Mouse (Mus musculus): ENCODE measurements at regions not wholly inside any gene's neighbourhood (a gene's known extent, or its start where the extent isn't known, plus 50 kb on each side); places are given as distances from the start of the nearest gene placed in this dataset.

DNA sequence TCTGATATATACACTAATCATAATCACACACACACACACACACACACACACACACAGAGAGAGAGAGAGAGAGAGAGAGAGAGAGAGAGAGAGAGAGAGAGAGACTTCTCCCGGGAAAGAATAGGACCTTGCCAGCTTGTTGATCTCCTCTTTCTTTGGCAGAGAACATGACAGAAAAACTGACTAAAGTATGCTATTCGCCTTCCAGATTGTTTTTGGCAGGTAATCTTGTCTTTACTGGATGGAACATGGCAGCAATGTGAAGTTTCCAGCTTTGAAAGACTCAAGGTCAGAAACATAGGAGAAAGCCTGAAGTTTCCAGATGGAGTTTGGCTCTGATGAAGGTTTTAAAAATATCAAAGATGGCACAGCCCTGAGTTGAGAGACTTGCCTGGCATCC is 87.8 kb upstream of the Cpm start:
- DNase-seq (ENCODE audit: low read depth): no peak

DNA sequence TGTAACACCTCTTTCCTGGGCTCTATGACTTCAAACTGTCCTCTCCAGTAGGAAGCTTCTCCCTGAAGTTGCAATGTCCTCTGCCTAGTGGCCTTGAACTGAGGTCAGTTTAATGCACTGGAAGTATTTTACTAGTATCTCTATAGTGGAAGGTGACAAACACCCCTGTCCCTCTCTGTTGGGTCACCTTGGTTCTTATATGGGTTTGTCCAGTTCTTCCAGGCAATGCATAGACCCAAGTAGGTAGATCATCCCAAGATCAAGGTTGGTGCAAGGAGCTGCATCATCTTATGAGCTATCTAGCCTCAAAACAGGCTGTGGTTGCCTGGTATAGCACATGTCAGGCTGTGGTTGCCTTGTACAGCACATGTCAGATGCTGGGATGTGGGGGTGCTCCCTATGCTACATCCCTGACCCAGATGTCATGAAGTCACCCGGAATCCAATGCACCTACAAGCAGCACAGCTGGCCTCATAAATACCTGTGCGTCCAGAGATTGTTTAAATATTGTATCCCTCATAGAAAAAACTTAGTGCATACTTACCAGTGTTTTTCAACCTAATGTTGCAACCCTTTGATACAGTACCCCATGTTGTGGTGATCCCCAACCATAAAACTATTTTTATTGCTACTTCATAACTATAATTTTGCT is 88.4 kb upstream of the Cpm start:
- no peak for DNase-seq (ENCODE audit: low read depth)

DNA sequence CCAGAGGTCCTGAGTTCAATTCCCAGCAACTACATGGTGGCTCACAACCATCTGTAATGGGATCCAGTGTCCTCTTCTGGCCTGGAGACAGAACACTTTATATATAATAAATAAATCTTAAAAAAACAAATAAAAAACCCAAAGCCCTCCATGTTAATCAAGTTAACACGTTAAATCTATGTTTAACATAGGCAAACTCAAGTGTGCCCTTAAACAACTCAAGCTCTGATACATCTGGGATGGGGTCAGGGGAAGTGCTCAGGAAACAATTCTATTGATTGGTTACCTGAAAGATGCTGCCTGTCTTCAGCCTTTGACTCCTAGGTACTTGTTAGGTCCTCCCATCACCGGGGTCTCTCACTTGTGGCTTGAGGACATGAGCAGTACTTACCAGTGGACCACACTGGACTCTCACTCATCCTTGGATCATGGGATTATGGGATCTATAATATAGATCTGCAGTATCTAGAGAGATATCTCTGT is 89.1 kb upstream of the Cpm start:
- DNase-seq (ENCODE audit: low read depth): no peak

DNA sequence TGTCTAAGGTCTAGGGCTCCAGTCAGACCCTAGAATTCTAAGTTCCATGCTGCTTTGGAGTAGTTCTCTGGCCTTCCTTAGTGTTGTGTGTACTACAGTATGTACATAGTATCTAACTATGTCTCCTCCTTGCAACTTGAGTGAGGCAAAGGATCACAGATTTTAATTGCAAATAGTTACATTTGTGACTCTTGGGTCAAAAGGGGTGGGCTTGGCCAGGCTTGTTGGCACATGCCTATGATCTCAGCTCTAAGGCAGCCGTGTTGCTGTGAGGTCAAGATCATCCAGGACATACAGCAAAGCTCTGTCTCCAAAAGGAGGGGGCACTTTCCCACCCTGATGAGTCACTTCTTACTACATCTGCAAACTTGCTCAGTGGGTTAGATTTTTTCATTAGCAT is 89.8 kb upstream of the Cpm start:
- no peak for DNase-seq (ENCODE audit: low read depth)

DNA sequence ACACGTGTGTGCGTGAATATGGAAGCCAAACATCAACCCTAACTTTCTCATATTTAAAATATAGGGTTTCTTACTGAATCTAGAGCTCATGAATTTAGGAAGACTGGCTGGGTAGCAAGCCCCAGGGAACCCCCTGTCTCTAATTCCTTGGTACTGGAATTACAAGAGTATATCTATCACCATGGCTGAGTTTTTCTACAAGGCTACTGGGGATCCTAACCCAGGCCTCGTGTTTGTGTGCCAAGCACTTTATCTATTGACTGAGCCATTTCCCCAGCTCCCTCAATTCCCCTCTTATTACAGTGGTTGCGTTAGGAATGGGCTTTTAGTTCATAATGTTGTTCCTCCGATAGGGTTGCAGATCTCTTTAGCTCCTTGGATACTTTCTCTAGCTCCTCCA is 90.6 kb upstream of the Cpm start:
- DNase-seq (ENCODE audit: low read depth): no peak

DNA sequence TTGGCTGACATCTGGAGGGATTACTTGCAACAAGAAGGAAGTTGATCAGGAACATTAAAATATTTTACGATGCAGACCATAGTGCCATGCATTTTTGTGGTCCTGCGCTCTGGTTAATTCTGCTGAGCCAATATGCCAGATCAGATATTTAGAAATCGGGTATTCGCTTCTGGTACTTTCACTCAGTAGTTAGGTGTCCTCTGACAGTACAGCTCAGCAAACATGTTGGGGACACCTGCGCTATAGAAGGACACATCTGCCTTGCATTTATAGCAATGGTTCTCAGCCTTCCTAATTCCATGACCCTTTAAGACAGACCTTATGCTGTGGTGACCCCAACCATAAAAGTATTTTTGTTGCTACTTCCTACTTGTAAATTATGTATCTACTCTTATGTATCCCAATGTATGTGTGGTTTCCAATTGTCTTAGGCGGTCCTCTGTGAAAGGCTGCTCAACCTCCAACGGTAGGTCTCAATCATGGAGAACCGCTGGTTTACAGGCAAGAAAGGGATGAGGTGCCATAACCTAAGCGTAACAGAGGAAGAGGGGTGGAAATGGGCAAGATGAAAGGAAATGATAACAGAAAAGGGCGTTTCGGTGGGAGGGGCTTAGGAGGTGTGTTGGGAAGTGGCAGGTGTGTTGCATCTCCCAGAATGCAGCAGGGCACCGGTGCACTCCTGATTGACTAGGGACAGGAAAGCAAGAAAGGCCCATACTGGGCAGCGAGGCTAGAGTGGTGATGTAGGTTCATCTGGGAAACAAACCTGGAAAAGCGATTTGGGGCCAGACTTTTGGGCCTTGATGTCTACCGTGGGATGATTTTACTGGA is 92.3 kb upstream of the Cpm start:
- no peak for DNase-seq (ENCODE audit: low read depth)

DNA sequence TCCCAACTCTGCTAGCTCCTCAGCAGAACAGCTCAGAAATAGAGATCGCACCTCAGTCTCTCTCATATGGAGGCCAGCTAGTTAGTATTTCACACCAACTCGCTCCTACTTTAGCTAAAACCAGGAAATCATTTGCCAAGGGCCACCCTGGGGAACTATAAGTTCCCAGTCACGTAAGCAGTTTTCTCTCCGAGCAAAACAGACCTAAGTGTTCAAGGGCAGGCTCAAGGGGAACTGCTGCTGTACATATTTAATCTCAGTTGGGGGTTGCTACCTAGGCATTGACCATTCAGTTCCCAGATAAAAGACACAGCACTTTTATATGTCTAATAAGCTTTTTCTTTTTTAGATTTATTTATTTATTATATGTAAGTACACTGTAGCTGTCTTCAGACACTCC is 93.5 kb upstream of the Cpm start:
- DNase-seq (ENCODE audit: low read depth): no peak

DNA sequence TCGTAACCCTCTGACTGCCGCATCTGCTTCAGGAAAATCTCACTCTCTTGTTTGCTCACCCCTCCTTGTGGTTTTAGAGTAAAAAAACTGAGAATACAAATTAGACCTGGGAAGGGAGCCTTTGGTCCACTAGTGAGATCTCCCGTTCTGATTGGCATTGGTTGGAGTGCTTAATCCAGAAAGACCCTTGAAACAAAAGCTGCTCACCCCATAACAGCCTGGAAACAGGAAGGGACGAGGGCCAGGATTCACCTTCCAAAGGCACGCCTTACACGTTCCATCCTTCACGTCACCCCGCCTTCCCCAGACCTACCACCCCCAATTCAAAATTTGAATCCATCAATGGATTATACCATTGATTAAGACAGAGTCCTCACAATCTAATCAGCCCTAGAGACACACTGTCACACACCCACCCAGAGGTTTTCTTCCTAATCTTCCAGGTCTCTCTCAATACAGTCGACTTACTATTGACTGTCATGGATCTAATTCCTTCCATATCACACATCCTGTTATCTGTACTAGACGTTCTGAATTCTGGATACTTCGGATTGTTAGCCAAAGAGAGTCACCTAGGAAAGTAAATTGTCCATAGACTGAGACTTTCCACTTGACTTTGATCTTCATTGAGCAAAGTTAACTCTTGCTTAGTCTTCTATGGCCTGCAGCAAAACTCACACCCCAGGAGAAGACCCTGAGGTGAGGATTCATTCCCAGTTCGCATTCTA is 94.1 kb upstream of the Cpm start:
- DNase-seq (ENCODE audit: low read depth): no peak

DNA sequence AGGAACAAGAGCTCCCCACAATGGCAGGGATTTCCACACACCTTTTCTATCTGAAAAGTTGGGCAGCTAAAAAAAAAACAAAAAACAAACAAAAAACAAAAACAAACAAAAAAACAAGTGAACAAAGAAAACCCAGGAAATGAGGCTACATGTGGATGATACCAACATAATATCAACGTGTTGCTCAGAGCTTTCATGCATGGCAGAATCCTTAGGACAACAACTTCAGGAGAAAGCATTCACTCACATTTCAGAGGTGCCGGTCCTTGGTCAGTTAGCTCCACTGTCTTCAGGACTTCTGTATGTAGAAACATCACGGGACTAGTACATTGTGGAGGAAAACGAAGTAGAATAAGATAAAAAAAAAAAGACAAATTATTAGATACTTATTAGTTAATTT is 94.8 kb upstream of the Cpm start:
- DNase-seq (ENCODE audit: low read depth): no peak

DNA sequence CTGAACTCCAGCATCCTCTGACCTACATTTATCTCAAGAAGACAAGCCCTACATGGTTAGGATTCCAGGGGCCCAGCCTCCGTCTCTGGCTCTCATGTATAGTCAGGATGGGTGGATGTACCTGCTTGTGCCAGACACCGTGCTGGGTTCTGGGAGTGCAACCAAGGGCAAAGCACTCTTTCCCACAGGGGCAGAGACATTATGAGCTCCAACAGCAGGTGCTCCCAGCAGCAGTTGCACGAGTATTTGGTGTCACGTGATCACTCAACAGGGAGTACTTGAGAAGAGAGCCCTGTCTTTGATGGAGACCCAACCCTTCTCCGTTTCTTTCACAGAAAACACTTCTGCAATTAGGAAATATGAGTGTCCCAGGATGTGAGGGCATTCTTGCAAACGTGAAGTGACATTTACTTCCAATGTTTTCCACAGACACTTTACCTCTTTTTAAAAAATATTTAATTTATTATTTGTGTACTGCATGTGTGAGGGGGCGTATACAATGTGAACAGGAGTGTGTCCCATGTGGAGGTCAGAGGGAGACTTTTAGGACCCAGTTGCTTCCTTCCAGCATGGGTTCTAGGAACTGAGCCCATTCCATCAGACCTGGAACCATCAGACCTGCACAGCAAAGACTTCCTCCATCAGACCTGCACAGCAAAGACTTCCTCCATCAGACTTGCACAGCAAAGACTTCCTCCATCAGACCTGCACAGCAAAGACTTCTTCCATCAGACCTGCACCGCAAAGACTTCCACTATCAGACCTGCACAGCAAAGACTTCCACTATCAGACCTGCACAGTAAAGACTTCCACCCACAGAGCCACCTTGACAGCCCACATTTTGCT is 95.5 kb upstream of the Cpm start:
- DNase-seq (ENCODE audit: low read depth): no peak

DNA sequence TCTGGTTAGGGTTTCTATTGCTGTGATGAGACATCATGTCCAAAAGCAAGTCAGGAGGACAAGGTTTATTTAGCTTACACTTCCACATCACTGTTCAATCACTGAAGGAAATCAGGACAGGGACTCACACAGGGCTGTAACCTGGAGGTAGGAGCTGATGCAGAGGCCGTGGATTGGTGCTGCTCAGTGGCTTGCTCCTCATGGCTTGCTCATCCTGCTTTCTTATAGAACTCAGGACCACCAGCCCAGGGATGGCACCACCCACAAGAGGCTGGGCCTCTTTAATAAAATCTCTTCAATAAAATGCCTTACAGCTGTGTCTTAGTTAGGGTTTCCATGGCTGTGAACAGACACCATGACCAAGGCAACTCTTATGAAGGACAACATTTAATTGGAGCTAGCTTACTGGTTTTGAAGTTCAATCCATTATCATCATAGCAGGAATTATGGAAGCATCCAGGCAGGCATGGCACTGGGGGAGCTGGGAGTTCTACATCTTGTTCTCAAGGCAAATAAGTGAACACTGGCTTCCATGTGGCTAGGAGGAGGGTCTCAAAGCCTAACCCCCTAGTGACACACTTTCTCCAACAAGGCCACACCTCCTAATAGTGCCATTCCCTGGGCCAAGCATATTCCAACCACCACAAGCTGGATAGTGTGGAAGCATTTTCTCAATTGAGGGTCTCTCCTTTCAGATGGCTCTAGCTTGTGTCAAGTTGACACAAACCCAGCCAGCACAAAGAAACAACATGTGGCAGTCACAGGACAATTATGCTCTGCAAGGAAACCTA is 96.4 kb upstream of the Cpm start:
- DNase-seq (ENCODE audit: low read depth): no peak

DNA sequence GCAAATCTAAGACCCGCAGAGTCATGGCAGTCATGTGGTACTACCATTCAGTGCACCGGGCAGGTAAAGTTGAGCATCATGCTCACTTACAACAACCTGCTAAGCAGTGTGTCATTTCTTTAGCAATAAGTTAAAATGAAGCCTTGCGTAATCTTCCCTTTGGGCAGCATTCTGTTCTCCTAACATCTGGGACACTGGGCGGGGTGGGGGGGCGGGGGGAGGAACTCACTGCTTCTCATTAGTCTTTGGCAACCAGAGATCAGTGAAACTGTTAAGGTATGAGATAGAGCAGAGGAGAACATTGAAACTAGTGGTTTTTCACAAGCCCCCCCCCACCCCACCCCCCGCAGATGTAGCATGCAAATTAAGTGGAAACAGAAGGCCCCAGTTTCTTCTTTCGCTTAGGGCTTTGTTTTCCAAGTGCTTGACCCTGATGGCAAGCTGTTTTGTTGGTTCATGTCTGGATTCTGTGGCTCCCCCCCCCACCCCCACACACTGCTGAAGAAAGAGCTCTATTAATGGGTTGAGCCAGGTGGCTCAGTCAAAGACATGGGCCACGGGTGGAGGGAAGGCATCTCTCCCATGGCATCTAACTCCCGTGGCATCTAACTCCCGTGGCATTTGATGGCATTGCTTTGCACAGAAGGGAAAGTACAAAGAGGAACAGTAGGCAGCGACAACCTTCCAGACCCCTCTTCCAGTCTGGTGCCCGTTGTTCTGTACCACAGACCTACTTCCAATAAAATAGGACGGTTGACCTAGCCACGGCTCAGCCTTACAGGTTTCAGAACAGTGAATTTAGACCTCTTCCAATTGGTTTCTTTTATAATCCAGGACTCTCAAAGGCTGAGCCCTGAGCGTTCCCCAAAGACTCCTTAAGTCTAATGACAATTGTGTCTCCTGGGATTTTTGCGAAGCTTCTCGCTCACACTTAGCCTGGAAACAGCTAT is 97.2 kb upstream of the Cpm start:
- DNase-seq (ENCODE audit: low read depth): peak; percentile 8

DNA sequence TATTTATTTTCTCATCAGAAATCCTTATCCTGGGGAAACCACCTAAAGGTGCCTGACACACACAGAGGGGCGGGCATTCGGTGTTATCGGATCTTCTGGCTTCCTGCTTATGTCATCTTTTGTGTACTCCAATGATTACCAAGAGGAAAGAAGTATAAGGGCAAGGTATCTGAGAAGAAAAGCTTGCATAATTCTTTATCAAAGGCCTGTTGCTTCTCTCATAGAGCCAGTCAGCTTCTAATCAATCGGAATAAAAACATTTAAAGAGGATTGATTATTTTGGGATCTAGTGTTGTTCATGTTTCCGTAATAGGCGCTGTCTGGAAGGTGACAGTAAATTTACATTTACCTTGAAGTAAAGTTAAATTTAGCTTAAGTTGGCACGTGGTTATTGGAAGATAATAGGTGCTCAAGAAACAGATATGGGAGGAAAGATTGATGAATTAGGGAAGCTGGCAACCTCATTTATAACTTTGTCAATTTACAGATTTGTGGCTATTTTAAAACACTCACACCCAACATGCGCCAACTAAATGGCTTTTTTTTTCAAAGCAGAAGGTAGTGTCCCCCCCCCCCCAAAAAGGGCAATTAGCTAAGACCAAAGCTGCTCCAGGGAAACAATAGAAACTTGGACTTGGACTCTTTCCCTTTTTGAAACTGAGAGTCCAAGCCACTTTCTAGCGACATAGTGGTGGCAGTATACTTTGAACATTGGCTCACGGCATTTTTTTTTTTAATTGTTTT is 98.3 kb upstream of the Cpm start:
- DNase-seq (ENCODE audit: low read depth): peak; percentile 39

DNA sequence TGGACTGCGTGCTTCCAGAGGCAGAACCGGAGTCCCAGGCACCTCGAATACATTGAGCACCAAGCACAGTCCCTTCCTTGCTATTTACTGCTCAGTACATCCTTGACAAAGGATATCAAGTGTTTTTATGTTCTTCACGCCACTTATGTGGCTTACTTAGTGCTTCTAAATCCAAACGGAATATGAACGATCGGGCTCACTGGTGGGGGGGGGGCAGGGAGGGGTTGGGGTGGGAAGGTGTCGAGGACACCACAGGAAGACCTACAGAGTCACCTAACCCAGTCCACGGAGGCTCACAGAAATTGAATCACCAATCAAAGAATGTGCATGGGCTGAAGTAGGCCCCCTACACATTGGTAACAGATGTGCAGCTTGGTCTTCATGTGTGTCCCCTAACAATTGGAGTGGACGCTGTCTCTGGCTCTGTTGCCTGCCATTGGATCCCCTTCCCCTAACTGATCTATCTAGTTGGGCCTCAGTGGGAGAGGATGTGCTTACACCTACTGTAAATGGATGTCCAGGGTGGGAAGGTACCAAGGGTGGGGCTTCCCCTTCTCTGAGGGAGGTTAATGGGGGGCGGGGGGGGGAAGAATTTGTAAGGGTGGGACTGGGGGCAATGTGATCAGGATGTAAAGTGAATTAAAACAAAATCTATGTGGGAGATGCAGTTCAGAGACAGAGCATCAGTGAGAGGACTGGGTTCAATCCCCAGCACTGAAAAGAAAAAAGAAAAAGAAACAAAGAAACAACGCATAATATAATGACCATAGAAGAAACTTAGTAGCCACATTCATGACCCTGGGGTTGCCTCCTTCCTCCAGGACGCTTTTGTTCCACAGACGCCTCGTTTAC is 99.1 kb upstream of the Cpm start:
- no peak for DNase-seq (ENCODE audit: low read depth)

DNA sequence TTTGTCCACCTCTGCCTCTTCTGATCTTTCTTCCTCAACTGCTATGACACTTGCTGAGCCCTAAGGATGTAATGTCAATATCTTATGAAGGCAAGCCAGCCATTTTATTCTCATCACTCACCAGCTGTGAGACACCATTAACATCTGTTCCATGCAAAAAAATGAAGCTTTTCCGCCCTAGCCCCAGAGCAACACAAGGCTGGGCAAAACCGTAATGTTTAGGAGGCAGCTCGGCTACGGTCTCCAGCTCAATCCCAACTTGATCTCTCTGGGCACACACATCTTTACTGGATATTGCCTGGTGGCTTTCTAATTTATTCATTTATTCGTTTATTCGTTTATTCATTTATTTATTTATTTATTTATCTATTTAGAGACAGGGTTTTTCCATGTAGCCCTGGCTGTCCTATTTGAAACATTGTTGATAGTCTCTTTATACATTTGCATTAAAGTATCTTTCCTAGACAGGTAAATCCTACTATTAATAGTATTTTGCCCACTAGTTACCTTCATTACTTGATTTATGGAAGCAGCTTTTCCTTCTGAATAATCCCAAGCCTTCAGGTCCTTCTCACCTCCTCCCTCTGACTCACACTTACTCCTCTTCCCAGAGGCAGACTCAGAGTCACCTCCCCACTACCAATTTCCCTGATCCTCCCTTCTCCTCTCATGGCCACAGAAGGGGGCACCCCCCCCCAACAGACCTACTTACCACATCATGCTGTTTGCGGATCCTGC is 99.9 kb upstream of the Cpm start:
- no peak for DNase-seq (ENCODE audit: low read depth)

DNA sequence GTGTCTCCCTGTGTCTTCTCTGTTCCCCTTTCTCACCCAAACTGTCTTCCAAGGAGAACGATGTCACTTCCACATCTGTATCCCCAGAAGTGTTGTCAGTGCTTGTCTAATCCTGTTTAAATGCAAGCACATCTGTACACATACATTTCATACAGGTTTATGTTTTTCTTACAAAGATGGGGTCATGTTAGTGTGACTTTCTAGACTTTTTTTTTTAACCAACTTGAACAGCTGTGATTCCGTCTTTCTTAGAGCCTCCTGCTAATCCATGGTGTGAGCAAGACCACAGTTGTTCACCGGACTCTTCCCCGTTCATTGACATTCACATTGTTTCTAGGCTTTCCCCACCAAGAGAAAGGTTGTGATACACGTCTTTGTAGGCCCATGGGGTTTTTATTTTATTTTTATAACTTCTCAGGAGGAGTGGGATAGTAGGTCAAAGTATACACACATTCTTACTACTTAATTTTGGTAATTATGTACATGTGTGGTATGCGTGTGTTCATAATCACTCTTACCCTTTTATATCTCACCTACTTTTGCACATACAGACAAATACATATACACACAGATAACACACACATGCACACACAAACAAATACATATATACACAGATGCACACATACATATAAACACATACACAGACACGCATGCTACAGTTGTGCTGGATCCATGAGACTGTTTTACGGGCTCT is 100.6 kb upstream of the Cpm start:
- DNase-seq (ENCODE audit: low read depth): no peak

DNA sequence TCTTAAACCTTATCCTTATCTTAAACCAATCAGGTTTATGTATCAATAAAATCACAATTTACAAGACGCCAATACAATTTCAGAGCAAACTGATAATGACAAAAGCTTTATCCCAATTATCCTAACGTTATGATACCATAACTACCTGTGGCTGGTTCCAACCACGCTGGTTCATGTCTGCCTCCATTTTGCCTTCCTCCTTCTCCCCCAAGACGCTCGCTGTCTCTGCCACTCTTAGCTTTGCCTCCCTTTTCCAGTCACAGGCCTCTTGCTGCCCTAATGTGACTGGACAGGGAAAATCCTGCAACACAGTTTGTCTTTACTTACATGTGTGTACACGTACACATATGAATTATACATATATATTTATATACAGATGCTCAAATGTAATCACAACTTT is 101.3 kb upstream of the Cpm start:
- DNase-seq (ENCODE audit: low read depth): no peak

All from 416B (cell line).